Mouse (Mus musculus) megakaryocyte, embryonic 14.5 days (primary cell): Measurements from ENCODE around the gene Slc44a1.

ENCODE experiments used
- FLI1 ChIP-seq: IDR thresholded peaks from 2 replicates; pipeline ENCODE4 v1.6.1; 2012; ENCODE audit warnings: low read length, inconsistent platforms, mixed read lengths
- GATA1 ChIP-seq: IDR thresholded peaks from 3 replicates; pipeline ENCODE4 v1.6.1; 2012; ENCODE audit warnings: mixed read lengths, low read length, inconsistent platforms, borderline replicate concordance

DNA sequence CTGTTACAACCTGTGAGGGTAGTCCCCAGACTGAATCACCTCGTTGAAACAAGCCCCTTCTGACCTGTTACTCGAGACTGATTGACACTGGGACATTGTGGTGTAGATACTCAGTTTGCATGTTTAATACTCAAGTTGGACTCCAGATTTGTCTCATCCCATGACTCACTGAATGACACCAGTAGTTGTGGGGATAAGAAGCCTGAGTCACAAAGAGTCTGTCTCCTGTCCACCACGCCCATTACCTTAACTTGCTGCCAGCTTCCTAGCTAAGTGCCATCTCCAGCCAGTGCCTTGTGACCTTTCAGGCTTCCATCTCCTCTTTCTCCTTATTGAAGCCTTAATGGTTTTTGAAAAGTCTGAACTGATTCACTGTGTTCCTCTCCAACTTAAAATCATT lies 6.0 kb downstream of the Slc44a1 start:
- TF ChIP-seq GATA1 (no peak), FLI1 (no peak)
